Mouse (Mus musculus) cerebellum, adult 2 months (tissue): Measurements from ENCODE around the gene Abhd17b.

Source experiments
- CTCF ChIP-seq: fragments of 200-500 bp; IDR thresholded peaks from 2 replicates; pipeline ENCODE4 v1.5.1; 2011; ENCODE audit warnings: low read depth, mild to moderate bottlenecking, control low read depth, low read length, moderate library complexity, borderline replicate concordance; ENCODE audit not compliant: insufficient read depth
- POLR2A ChIP-seq: fragments of 200-500 bp; IDR thresholded peaks from 2 replicates; pipeline ENCODE4 v1.6.1; 2011; ENCODE audit warnings: low read length, control low read depth, borderline replicate concordance; ENCODE audit not compliant: insufficient read depth

DNA sequence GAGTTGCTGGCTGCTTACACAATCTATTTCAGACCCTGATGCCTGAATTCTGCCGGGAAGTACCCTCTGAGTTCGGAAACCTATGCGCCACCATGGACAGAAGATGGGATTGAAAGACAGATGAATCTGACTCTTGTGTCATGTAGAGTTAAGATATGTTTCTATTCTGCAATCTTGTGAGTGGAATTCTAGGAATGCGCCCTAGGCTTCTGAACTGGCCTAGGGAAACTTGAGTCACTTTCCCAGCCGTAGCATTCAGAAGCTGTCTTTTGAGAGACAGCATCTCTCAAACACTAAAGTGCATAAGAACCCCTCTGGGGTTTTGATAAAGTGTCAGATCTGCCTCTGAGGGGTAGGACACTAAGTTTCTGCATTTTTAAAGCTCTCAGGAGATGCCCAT, 78.9 kb downstream of the Abhd17b start:
- TF ChIP-seq CTCF (no peak), POLR2A (no peak)
